Mouse (Mus musculus) left cerebral cortex, adult 2 months (tissue): ENCODE data around the gene Rsrc2. TPM values are rescaled to one million over a fixed set of nuclear protein-coding genes. Genes with fewer than 3 reads are reported as not detected.
"Not testable (repeated sequence)": the region's sequence is repeated elsewhere in the genome, so short reads cannot be mapped to it uniquely, and the experiment has no call there.

Experiments used
- DNase-seq, 2 experiments: peaks; one replicate each; pipeline ENCODE4 v3.0.0; 2021 to 2022; ENCODE audit warnings: low spot score in 2 of 2, mixed read lengths in 1 of 2; ENCODE audit errors: extremely low spot score in 1 of 2
- H3K27ac ChIP-seq: fragments of 200-600 bp; 2 replicates; pipeline ENCODE4 v1.8.1; 2022
- H3K4me3 ChIP-seq: fragments of 200-600 bp; 2 replicates; pipeline ENCODE4 v1.8.1; 2022
- CTCF ChIP-seq: fragments of 200-600 bp; IDR thresholded peaks from 2 replicates; pipeline ENCODE4 v1.8.1; 2022; ENCODE audit warnings: antibody characterized with exemption, mild to moderate bottlenecking, moderate library complexity
- intact Hi-C: fragments of 180-260 bp; cut with DNase I; formaldehyde crosslinking; loops from one replicate; pipeline ENCODE4 v1.15.1; 2025
- long read RNA-seq, 2 experiments: library from polyadenylated mRNA; stranded (forward); transcript quantifications; one replicate each; pipeline ENCODE4 v2.0.0; 2021; ENCODE audit warnings: borderline mapping rate in 2 of 2
- total RNA-seq, 2 experiments: library from RNA; stranded (reverse); gene quantifications; 2 replicates each; pipeline ENCODE4 v1.2.3; 2021

The Rsrc2 gene
- 10 to 100 TPM; 84.2 to 84.8 TPM for total RNA-seq
- long read RNA-seq, experiment 1, transcript Rsrc2-208 (10 exons, 1,595 nt) = major isoform, 34 of 55 reads
- long read RNA-seq, experiment 1, transcript Rsrc2-201 (12 exons, 2,344 nt) = minor isoform, 5 of 55 reads
- long read RNA-seq, experiment 1, partial matches to known transcripts = 0 of 55 reads
- long read RNA-seq, experiment 1, other reads (novel, unspliced or antisense) = 13 of 55 reads
- long read RNA-seq, experiment 2, transcript Rsrc2-208 (10 exons, 1,595 nt) = major isoform, 13 of 28 reads
- long read RNA-seq, experiment 2, partial matches to known transcripts = 3 of 28 reads
- long read RNA-seq, experiment 2, other reads (novel, unspliced or antisense) = 11 of 28 reads

GRCm38 (mm10) chr5:123749065-123750064 lies at the start of gene Rsrc2, which contains the start of gene Kntc1:
Gene Rsrc2, minus strand, starts transcription at chr5:123749414.
Gene Kntc1, plus strand, starts transcription at chr5:123749716.
- intact Hi-C loops = loop anchor here (1.0 to 10.0 kb wide), 3 partner anchors 73 to 325 kb away; partner anchors contain the start of gene Denr

GRCm38 (mm10) chr5:123793081-123793480 lies 43.9 kb upstream of the Rsrc2 start:
- TF ChIP-seq CTCF = no peak; the same call in 1 of the 2 replicates
- H3K27ac ChIP-seq = no peak overlapping the region
- H3K4me3 ChIP-seq = no peak overlapping the region
- no peak for DNase-seq
- intact Hi-C loops = no loop called here

More at GRCm38 (mm10) chr5:123749065-123750064, at the start of gene Rsrc2, which contains the start of gene Kntc1:
- peak; percentile 98 to 99 for DNase-seq
- TF ChIP-seq CTCF = peak; percentile 37
- peak within 1 kb of the TSS; percentile 64 for H3K4me3 ChIP-seq
- peak within 1 kb of the TSS; percentile 98 for H3K27ac ChIP-seq

- no peak; the same call in 1 of the 2 replicates for TF ChIP-seq CTCF
- DNase-seq = no peak
- Histone ChIP-seq H3K27ac (no peak overlapping the region), H3K4me3 (no peak overlapping the region)
- intact Hi-C loops = no loop called here
These were observed 39.8 kb upstream of the Rsrc2 start for GRCm38 (mm10) chr5:123788976-123789375.

GRCm38 (mm10) chr5:123781864-123782263 lies 32.6 kb upstream of the Rsrc2 start:
- no peak for DNase-seq
- H3K27ac ChIP-seq = no peak overlapping the region
- no peak for TF ChIP-seq CTCF
- no peak overlapping the region for H3K4me3 ChIP-seq
- intact Hi-C loops = no loop called here

GRCm38 (mm10) chr5:123780716-123781115 lies 31.5 kb upstream of the Rsrc2 start:
- no peak for DNase-seq

GRCm38 (mm10) chr5:123773441-123773840 lies 24.2 kb upstream of the Rsrc2 start:
- no peak overlapping the region for H3K27ac ChIP-seq
- DNase-seq = no peak
- no peak overlapping the region for H3K4me3 ChIP-seq
- no peak for TF ChIP-seq CTCF
- intact Hi-C loops = no loop called here

More at GRCm38 (mm10) chr5:123780716-123781115, 31.5 kb upstream of the Rsrc2 start:
- Histone ChIP-seq H3K27ac (no peak overlapping the region), H3K4me3 (no peak overlapping the region)
- no peak for TF ChIP-seq CTCF
- intact Hi-C loops = no loop called here

- intact Hi-C loops = not testable (repeated sequence)
These were observed 17.2 kb upstream of the Rsrc2 start for GRCm38 (mm10) chr5:123766455-123766854.

GRCm38 (mm10) chr5:123765506-123765905 lies 16.3 kb upstream of the Rsrc2 start:
- intact Hi-C loops = no loop called here
- Histone ChIP-seq H3K27ac (no peak overlapping the region), H3K4me3 (no peak overlapping the region)
- no peak for TF ChIP-seq CTCF
- DNase-seq = no peak

More at GRCm38 (mm10) chr5:123766455-123766854, 17.2 kb upstream of the Rsrc2 start:
- not testable (repeated sequence) for DNase-seq, H3K27ac ChIP-seq, H3K4me3 ChIP-seq

- H3K27ac ChIP-seq = peak overlapping the region; percentile 98
- peak overlapping the region; percentile 64 for H3K4me3 ChIP-seq
- no peak for DNase-seq
- intact Hi-C loops = loop anchor here (1.0 to 10.0 kb wide), 3 partner anchors 74 to 326 kb away; partner anchors contain the start of gene Denr
- TF ChIP-seq CTCF = no peak
These were observed 712 bp downstream of the Rsrc2 start for GRCm38 (mm10) chr5:123748339-123749064.

GRCm38 (mm10) chr5:123747604-123748003 lies 1.6 kb downstream of the Rsrc2 start:
- no peak for DNase-seq
- intact Hi-C loops = loop anchor here (5.0 to 10.0 kb wide), 2 partner anchors 75 to 327 kb away; no protein-coding TSS in a partner anchor

GRCm38 (mm10) chr5:123746253-123746652 lies 3.0 kb downstream of the Rsrc2 start:
- H3K27ac ChIP-seq = no peak overlapping the region
- no peak overlapping the region for H3K4me3 ChIP-seq
- DNase-seq = no peak
- TF ChIP-seq CTCF = no peak
- intact Hi-C loops = loop anchor here (5.0 to 10.0 kb wide), 2 partner anchors 76 to 329 kb away; no protein-coding TSS in a partner anchor

More at GRCm38 (mm10) chr5:123747604-123748003, 1.6 kb downstream of the Rsrc2 start:
- Histone ChIP-seq H3K27ac (no peak overlapping the region), H3K4me3 (peak overlapping the region; percentile 64)
- no peak for TF ChIP-seq CTCF
